Mouse (Mus musculus) cerebellum, adult 9-10 months (tissue): ENCODE measurements around the gene Pla2g4d.

Experiments used
- DNase-seq: peaks from one replicate; pipeline ENCODE4 v3.0.0; 2022

Gene Pla2g4d

DNA sequence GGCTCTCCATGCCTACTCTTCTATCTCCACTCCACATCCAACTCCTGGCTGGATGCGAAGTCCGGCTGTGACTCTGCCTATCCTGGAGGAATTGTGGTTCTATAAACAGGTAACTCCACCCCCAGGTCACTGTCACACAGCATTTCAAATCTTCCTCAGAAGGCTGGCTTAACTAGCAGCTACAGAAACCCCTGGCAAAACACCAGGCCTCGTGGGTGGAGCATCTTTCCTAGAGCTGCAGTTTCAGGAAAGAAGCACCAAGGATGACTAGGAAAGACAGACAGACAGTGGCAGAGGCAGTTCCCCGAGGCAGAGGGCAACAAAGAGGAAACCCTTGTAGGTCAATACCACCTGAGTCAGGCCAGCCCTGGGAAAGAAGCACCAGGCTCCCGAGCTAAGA lies at the start of gene Pla2g4d:
TSS of gene Pla2g4d (minus strand) at position 203 of the 400 bp plus-strand sequence.
- DNase-seq, result no peak

- DNase-seq, result no peak
Measured at GRCm38 (mm10) chr2:120337886-120338285, 48.9 kb upstream of the Pla2g4d start.

DNA sequence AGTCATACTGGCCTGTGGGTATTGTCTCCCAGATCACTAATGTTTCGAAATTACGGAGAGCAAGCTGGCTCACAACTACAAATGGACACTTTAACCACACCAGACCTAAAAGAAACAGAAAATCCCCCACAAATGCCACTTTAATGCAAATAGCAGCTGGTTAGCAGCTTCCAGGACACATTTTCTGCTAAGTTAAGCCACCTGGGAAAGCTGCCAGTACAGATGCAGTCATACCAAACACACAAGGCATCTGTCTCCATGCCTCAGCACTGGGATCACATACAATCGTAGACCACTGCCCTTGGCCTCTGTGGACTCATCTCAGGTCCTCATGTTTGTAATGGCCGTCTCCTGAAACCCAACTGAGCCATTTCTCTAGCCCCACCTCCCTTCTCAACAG lies 42.6 kb upstream of the Pla2g4d start:
- no peak for DNase-seq

DNA sequence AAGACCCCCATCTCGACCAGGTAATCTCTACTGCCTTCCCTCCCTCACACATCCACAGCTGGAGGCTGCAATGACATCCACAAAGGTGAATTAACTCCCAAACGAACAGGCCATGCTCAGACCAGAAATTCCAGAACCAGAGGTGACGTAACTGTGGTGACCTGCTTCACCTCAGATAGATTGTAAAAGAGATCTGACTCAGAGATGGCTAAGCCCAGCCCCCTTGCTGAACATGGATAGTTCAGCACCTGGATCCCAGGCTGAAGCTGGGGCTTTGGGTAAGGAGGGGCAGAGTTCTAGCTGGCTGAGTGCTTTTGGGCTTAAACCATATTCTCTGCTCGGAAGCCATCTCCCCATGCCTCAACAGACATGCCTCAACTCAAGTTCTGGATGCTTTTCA lies 26.1 kb upstream of the Pla2g4d start:
- DNase-seq, result no peak

GRCm38 (mm10) chr2:120314487-120314886 lies 25.5 kb upstream of the Pla2g4d start:
- no peak for DNase-seq

GRCm38 (mm10) chr2:120313976-120314375 lies 25.0 kb upstream of the Pla2g4d start, which contains the start of gene Pla2g4f:
Gene Pla2g4f (minus strand): TSS chr2:120314165.
- no peak for DNase-seq

DNA sequence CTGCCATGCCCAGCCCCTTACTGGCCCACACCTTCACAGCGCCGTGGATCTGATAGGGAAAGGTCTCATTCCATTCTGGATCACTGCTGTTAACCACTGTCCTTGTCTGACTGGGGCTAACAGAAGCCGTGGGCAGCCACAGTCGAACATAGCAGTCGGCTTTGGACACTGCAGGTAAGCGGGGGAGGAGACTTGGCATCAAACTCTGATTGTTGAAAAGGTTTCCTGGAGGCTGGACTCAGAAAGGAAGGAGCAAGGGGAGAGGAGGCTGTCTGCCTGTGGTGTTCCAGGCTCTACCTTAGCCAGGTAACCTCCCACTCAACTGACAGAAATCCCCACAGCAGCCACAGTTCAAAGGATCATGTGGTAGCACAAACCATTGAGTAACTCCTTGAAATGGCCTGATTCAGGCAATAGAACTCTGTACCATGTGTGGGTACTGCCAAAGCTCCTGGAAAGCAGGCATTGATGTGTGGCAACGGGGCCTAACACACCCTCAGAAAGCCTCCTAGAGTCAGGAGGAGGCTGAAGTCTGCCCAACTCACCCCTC lies 23.4 kb upstream of the Pla2g4d start:
- no peak for DNase-seq

DNA sequence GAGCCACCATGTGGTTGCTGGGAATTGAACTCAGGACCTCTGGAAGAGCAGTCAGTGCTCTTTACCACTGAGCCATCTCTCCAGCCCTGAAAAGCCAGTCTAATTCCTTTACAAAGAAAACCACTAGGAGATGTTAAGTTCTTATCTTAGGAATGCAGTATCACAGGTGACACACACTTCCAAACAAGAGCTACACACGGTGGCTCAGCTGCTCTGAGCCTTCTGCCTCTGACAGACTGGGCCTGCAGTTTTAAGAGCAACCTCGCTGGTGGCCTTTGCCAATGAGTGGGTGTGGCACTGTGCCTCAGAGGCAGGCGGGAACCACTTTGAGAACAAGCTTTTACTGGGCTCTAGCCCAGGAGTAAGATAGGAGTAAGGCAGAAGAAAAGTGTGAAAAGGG lies 15.1 kb upstream of the Pla2g4d start:
- DNase-seq, result no peak

GRCm38 (mm10) chr2:120301076-120301475 lies 12.1 kb upstream of the Pla2g4d start:
- DNase-seq, result no peak

GRCm38 (mm10) chr2:120299866-120300265 lies 10.9 kb upstream of the Pla2g4d start:
- no peak for DNase-seq

GRCm38 (mm10) chr2:120296160-120296559 lies 7.2 kb upstream of the Pla2g4d start:
- DNase-seq, result no peak

DNA sequence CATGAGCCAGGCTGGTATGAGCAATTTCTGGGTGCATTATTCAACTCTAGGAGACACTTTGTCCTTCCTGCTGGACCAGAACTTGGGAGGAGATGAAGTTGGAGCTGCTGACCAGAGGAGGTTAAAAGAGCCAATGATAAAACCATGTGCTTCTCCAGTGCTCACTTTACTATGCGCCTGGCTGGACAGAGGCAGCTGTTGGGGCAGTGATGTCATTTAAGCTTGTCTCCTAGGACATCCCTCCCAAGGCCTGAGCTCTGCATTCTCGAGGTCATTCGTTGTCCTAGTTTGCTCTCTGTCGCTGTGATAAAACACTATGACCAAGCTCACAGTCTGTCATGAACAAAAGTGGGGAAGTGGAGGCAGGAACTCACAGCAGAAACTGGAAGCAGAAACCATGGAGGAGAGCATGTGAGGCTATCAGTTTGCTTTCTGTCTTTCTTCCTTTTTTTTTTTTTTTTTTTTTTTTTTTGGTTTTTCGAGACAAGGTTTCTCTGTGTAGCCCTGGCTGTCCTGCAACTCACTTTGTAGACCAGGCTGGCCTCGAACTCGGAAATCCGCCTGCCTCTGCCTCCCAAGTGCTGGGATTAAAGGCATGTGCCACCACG lies 2.6 kb upstream of the Pla2g4d start:
- no peak for DNase-seq

DNA sequence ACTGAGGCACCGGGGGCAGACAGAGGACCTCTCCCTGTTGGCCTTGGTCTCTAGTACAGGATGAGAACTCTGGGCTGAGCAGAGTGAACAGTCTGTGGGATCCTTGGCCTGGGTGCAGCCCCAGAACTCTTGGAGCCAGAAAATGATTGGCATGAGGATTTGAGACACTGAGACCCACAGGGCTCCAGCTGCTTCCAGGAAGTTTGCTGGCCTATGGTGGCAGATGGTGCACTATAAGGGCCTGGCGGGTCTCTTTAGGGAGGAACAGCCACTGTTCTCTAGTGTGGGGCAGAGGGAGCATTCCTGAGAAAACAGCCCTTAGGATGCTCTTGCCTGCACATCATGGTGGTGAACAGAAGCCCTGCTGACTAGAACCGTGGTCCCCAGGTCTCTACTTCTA lies 596 bp downstream of the Pla2g4d start:
- no peak for DNase-seq

DNA sequence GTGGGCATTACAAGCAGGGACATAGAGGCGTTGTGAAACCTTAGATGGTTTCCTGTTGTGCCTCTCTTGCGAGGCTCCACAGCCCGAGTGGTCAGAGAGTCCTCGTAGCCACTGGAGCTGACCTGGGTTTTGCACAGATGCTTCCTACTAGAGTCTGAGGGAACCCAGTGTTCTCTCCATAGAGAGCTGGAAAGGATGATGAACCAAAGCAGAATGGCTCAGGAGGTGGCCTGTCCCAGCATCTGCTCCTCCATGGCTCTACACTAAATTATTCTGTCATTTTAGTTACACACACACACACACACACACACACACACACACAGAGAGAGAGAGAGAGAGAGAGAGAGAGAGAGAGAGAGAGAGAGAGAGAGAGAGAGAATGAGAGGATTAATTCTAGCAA lies 3.4 kb downstream of the Pla2g4d start:
- peak; percentile 57 for DNase-seq

DNA sequence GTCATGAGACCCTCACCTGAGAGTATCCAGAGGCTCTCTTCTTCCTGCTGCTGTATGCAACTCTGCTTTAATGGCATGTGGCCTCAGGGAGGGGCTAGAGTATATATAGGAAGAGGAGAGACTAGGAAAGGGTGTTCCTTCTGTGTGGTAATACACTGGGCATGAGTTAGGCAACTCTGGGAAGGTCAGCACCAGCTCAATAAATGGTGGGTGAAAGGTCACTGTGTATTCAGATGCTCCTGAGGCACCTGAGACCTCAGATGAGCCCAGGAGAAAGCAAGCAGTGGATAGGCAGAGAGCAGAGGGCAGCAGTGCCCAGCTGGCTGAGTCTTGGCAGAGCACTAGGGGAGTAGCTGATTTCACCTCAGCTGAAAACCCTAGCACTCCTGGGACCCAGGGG lies 4.3 kb downstream of the Pla2g4d start:
- DNase-seq, result no peak

DNA sequence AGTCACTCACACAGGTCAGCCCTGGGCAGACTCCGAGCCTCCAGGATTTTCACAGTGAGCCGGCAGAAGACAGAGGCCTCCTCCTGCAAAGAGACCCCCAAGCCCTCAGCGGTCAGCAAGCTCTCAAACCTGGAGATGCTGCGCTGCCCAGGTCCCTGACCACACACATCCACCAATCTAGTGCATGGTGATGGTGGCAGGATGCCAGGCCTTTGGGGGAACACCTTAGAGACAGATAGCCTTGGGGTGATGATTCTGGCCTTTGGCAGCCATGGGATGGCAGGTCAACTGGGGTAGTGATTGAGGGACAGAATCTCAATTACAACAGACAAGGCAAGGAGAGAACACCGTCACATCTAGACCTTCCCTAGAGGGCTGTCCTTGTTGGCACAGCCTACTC lies 4.9 kb downstream of the Pla2g4d start:
- DNase-seq, result no peak

DNA sequence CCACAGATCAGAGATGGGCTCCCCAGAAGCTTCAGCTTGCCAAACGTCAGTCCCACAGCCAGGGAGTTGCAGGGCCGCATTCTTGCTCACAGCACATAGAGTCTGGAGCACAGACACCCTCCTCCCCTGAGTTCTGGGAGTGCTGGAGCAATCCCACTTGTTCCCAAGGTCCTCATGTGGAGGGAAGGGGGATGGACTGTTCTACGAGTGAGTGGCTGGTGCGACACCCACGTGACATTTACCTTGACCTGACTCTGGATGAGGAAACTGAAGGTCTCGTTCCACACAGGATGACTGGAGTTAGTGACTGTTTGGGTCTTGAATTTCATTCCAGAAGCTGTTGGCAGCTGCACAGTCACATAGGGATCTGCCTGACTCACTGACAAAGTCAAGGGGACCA lies 5.4 kb downstream of the Pla2g4d start:
- DNase-seq, result no peak

- DNase-seq, result no peak
Measured at GRCm38 (mm10) chr2:120281221-120281620, 7.8 kb downstream of the Pla2g4d start.

DNA sequence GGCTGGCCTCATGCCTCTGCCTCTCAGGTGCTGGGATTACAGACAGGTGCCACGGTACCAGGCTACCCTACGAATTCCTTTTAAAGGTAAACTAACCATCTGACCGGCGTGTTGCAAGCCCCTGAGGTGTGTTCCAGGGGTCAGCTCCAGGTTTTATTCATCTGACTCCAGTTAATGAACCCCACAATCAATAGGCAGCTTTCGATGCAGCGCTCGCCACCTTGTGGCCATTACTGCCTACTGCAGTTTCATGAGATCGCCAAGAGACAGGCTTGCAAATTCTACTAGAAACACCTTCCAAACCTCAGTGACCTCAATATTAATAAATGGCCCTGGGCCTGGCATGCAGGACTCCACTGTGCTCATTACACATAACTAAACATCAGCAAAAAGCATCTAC lies 9.0 kb downstream of the Pla2g4d start:
- peak; percentile 77 for DNase-seq

DNA sequence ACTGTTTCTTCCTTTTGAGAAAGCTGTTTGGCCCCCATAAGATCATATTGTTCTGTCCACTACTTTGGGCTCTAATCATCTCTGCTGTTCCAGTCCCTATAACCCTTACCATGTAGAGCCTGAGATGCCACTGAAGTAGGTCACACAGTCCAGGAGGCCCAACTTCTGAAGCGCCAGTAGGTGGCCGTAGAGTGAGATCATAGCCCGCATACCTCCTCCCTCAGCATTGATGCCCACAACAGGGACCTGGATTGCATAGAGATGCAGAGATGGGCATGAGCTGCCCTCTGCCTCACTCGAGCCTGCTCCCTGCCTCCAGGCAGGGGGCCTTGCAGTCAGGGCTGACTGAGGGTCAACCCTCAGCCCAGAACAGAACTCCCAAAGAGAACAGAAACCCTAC lies 12.0 kb downstream of the Pla2g4d start:
- DNase-seq, result no peak

GRCm38 (mm10) chr2:120268635-120269034 lies 20.4 kb downstream of the Pla2g4d start:
- DNase-seq, result no peak

DNA sequence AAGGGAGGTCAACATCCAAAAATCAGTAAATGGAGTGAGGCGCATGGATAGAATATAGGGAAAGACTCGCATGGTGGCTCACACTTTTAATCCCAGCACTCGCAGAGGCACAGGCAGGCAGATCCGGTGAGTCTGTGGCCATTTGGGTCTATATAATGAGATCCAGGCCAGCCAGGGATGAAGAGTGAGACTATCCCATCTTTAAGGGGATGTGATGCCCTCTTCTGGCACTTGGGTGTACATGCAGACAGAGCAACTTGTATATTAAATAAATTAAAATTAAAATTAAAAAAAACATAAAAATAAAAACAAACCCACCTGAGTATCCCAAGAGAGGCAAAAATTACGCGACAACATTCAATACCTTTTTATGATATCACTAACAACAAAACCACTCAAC lies 23.5 kb downstream of the Pla2g4d start:
- no peak for DNase-seq

GRCm38 (mm10) chr2:120264858-120265257 lies 24.1 kb downstream of the Pla2g4d start:
- no peak for DNase-seq

GRCm38 (mm10) chr2:120262876-120263275 lies 26.1 kb downstream of the Pla2g4d start:
- no peak for DNase-seq

GRCm38 (mm10) chr2:120261346-120261745 lies 27.7 kb downstream of the Pla2g4d start:
- no peak for DNase-seq
